Mouse (Mus musculus): ENCODE results near the gene Epc2. TPM values are rescaled to one million over a fixed set of nuclear protein-coding genes. Genes with fewer than 3 reads are reported as not detected.
A peak's percentile ranks its signal among the peaks of the same experiment; 100 is the strongest.

Gene Epc2
- polyA plus RNA-seq, 1 experiment from 2014 or later, result 3.8 TPM

GRCm38 (mm10) chr2:49465672-49466222, 14.5 kb downstream of the Epc2 start:
- H3K9ac ChIP-seq (ENCODE audit: low read depth, low read length), result no peak overlapping the region
- H3K4me3 ChIP-seq (ENCODE audit: low read length), result no peak overlapping the region
- H3K9me3 ChIP-seq (ENCODE audit: control insufficient read depth, low read length), result peaks cover 3% of the 10 kb centered on the region; the same call in 1 of the 2 replicates
- 80% methylated on average over 3 of the region's 3 CpGs for WGBS
- no peak overlapping the region for H3K4me2 ChIP-seq (ENCODE audit: low read depth, low read length)
- ATAC-seq, result no peak
- no peak overlapping the region for H3K27ac ChIP-seq (ENCODE audit: low read length)
- peaks cover 5% of the 10 kb centered on the region; the same call in 1 of the 2 replicates for H3K4me1 ChIP-seq (ENCODE audit: control insufficient read depth, insufficient read depth, low read length)
- H3K36me3 ChIP-seq (ENCODE audit: control insufficient read depth, insufficient read depth, low read length), result no peaks in the 10 kb centered on the region
- H3K27me3 ChIP-seq (replicated peaks; ENCODE audit: control insufficient read depth, insufficient read depth, low read length), result no peaks in the 10 kb centered on the region

GRCm38 (mm10) chr2:49467038-49467437, 15.8 kb downstream of the Epc2 start:
- H3K36me3 ChIP-seq (ENCODE audit: control insufficient read depth, insufficient read depth, low read length), result no peaks in the 10 kb centered on the region
- no peak overlapping the region for H3K4me2 ChIP-seq (ENCODE audit: low read depth, low read length)
- no peak for ATAC-seq
- no peaks in the 10 kb centered on the region for H3K27me3 ChIP-seq (replicated peaks; ENCODE audit: control insufficient read depth, insufficient read depth, low read length)
- no peaks in the 10 kb centered on the region for H3K9me3 ChIP-seq (ENCODE audit: control insufficient read depth, low read length)
- 100% methylated on average over 1 of the region's 1 CpGs for WGBS
- H3K27ac ChIP-seq (ENCODE audit: low read length), result no peak overlapping the region
- peaks cover 7% of the 10 kb centered on the region; the same call in 1 of the 2 replicates for H3K4me1 ChIP-seq (ENCODE audit: control insufficient read depth, insufficient read depth, low read length)
- H3K9ac ChIP-seq (ENCODE audit: low read depth, low read length), result no peak overlapping the region
- H3K4me3 ChIP-seq (ENCODE audit: low read length), result no peak overlapping the region

DNA sequence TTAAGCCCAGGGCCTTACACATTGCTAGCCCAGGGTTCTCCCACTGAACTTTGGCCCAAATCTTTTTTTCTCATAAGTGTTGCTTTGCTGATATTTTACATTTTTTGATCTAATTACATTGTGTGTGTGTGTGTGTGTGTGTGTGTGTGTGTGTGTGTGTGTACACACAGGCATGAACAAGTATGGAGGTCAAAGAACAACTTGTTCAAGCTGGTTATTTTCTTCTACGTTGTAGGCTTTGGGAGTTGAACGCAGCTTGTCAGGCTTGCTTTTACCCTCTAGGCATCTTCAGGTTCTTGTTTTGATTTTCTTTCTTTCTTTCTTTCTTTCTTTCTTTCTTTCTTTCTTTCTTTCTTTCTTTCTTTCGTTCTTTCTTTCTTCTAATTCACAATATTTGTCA, 19.9 kb downstream of the Epc2 start:
- H3K27ac ChIP-seq (ENCODE audit: low read length), result no peak overlapping the region
- H3K27me3 ChIP-seq (replicated peaks; ENCODE audit: control insufficient read depth, insufficient read depth, low read length), result no peaks in the 10 kb centered on the region
- H3K4me1 ChIP-seq (ENCODE audit: control insufficient read depth, insufficient read depth, low read length), result peaks cover 7% of the 10 kb centered on the region
- ATAC-seq, result no peak
- 84% methylated on average over 3 of the region's 3 CpGs for WGBS
- no peak overlapping the region for H3K4me2 ChIP-seq (ENCODE audit: low read depth, low read length)
- H3K9ac ChIP-seq (ENCODE audit: low read depth, low read length), result no peak overlapping the region
- no peak overlapping the region for H3K4me3 ChIP-seq (ENCODE audit: low read length)
- H3K9me3 ChIP-seq (ENCODE audit: control insufficient read depth, low read length), result no peaks in the 10 kb centered on the region
- H3K36me3 ChIP-seq (ENCODE audit: control insufficient read depth, insufficient read depth, low read length), result no peaks in the 10 kb centered on the region

GRCm38 (mm10) chr2:49471641-49472355, 20.5 kb downstream of the Epc2 start:
- 0 out of 2 replicates have a peak, but pooled peaks have one; percentile 44 for ATAC-seq

GRCm38 (mm10) chr2:49472443-49472842, 21.2 kb downstream of the Epc2 start:
- Histone ChIP-seq H3K36me3 (ENCODE audit: control insufficient read depth, insufficient read depth, low read length) (no peaks in the 10 kb centered on the region), H3K27me3 (replicated peaks; ENCODE audit: control insufficient read depth, insufficient read depth, low read length) (no peaks in the 10 kb centered on the region), H3K9ac (ENCODE audit: low read depth, low read length) (no peak overlapping the region), H3K27ac (ENCODE audit: low read length) (no peak overlapping the region), H3K4me1 (ENCODE audit: control insufficient read depth, insufficient read depth, low read length) (peaks cover 7% of the 10 kb centered on the region), H3K4me2 (ENCODE audit: low read depth, low read length) (no peak overlapping the region), H3K9me3 (ENCODE audit: control insufficient read depth, low read length) (no peaks in the 10 kb centered on the region), H3K4me3 (ENCODE audit: low read length) (no peak overlapping the region)
- 74% methylated on average over 6 of the region's 6 CpGs for WGBS
- ATAC-seq, result no peak

More at GRCm38 (mm10) chr2:49471641-49472355, 20.5 kb downstream of the Epc2 start:
- Histone ChIP-seq H3K4me1 (ENCODE audit: control insufficient read depth, insufficient read depth, low read length) (peaks cover 7% of the 10 kb centered on the region), H3K9ac (ENCODE audit: low read depth, low read length) (no peak overlapping the region), H3K4me2 (ENCODE audit: low read depth, low read length) (no peak overlapping the region), H3K36me3 (ENCODE audit: control insufficient read depth, insufficient read depth, low read length) (no peaks in the 10 kb centered on the region), H3K27me3 (replicated peaks; ENCODE audit: control insufficient read depth, insufficient read depth, low read length) (no peaks in the 10 kb centered on the region), H3K4me3 (ENCODE audit: low read length) (no peak overlapping the region), H3K27ac (ENCODE audit: low read length) (no peak overlapping the region), H3K9me3 (ENCODE audit: control insufficient read depth, low read length) (no peaks in the 10 kb centered on the region)
- 72% methylated on average over 5 of the region's 5 CpGs for WGBS

DNA sequence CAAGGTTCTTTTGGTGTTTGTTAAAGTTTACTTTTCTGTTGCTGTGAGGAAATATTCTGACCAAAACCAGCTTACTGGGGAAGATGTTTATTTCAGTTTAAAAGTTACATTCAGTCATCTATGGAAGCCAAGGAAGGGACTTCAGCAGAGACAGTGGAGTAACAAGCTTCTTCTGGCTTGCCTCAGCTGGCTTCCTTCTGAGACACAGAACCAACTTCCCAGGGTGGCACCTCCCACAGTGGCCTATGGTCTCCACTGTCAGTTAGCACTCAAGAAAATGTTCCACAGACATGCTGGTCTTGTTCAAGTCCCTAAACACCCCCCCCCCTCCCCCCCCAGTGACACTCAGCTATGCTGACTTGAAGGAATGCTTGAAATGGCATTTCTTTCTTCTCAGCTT, 30.9 kb downstream of the Epc2 start:
- ATAC-seq, result no peak
- no peaks in the 10 kb centered on the region for H3K36me3 ChIP-seq (ENCODE audit: control insufficient read depth, insufficient read depth, low read length)

DNA sequence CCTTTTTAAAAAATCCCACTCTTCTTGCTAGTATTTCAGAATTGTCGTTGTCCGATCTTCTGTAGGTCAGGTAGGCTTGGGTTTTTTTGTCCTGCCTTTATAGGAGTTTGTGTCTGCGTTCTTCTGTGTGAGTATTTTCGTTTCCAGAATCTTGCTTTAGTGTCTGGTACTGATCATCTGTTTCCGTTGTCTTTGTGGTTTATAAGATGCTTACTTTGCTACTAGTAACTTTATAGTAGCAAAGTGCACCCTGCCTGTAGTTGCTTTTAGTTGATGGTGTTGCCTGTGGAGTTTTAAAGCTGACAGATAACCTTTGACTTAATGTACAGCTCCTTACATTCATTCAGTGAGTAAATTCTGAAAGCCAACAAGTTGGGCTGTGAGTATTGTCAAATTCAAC, 32.1 kb downstream of the Epc2 start:
- 90% methylated on average over 5 of the region's 5 CpGs for whole genome bisulfite sequencing
- no peaks in the 10 kb centered on the region for H3K27me3 ChIP-seq (replicated peaks; ENCODE audit: control insufficient read depth, insufficient read depth, low read length)
- H3K9me3 ChIP-seq (ENCODE audit: control insufficient read depth, low read length), result no peaks in the 10 kb centered on the region
- H3K4me1 ChIP-seq (ENCODE audit: control insufficient read depth, insufficient read depth, low read length), result no peaks in the 10 kb centered on the region
- no peak overlapping the region for H3K4me3 ChIP-seq (ENCODE audit: low read length)
- H3K9ac ChIP-seq (ENCODE audit: low read depth, low read length), result no peak overlapping the region
- H3K36me3 ChIP-seq (ENCODE audit: control insufficient read depth, insufficient read depth, low read length), result no peaks in the 10 kb centered on the region
- H3K27ac ChIP-seq (ENCODE audit: low read length), result no peak overlapping the region
- no peak overlapping the region for H3K4me2 ChIP-seq (ENCODE audit: low read depth, low read length)
- no peak for ATAC-seq

More for the DNA sequence above, 30.9 kb downstream of the Epc2 start:
- no peak overlapping the region for H3K9ac ChIP-seq (ENCODE audit: low read depth, low read length)
- no peaks in the 10 kb centered on the region for H3K4me1 ChIP-seq (ENCODE audit: control insufficient read depth, insufficient read depth, low read length)
- H3K9me3 ChIP-seq (ENCODE audit: control insufficient read depth, low read length), result no peaks in the 10 kb centered on the region
- no peak overlapping the region for H3K4me2 ChIP-seq (ENCODE audit: low read depth, low read length)
- no peaks in the 10 kb centered on the region for H3K27me3 ChIP-seq (replicated peaks; ENCODE audit: control insufficient read depth, insufficient read depth, low read length)
- no peak overlapping the region for H3K27ac ChIP-seq (ENCODE audit: low read length)
- no peak overlapping the region for H3K4me3 ChIP-seq (ENCODE audit: low read length)

DNA sequence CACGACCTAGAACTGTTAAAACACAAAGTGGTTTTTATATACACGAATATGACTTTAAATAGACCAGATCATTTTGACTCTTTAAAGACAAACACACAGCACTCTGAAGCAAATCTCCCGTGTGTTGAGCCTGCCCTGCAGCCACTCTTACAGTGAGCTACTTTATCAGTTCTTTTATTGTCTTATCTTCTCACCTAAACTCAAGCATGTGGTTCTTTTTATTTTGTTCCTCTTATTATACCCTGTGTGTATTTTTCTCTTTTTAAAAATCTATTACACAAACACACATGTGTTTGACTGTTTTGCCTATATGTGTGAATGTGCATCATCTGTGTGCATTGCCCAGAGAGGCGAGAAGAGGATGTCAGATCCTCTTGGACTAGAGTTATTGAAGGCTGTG, 50.1 kb downstream of the Epc2 start:
- Histone ChIP-seq H3K4me2 (ENCODE audit: low read depth, low read length) (no peak overlapping the region), H3K27ac (ENCODE audit: low read length) (no peak overlapping the region), H3K36me3 (ENCODE audit: control insufficient read depth, insufficient read depth, low read length) (no peaks in the 10 kb centered on the region), H3K9me3 (ENCODE audit: control insufficient read depth, low read length) (no peaks in the 10 kb centered on the region), H3K4me3 (ENCODE audit: low read length) (no peak overlapping the region), H3K27me3 (replicated peaks; ENCODE audit: control insufficient read depth, insufficient read depth, low read length) (no peaks in the 10 kb centered on the region), H3K9ac (ENCODE audit: low read depth, low read length) (no peak overlapping the region), H3K4me1 (ENCODE audit: control insufficient read depth, insufficient read depth, low read length) (peaks cover 3% of the 10 kb centered on the region; the same call in 1 of the 2 replicates)
- ATAC-seq, result no peak
- 40% methylated on average over 4 of the region's 4 CpGs for WGBS

GRCm38 (mm10) chr2:49503596-49503995, 52.3 kb downstream of the Epc2 start:
- Histone ChIP-seq H3K27me3 (replicated peaks; ENCODE audit: control insufficient read depth, insufficient read depth, low read length) (no peaks in the 10 kb centered on the region), H3K36me3 (ENCODE audit: control insufficient read depth, insufficient read depth, low read length) (no peaks in the 10 kb centered on the region), H3K4me3 (ENCODE audit: low read length) (no peak overlapping the region), H3K9ac (ENCODE audit: low read depth, low read length) (no peak overlapping the region), H3K4me2 (ENCODE audit: low read depth, low read length) (no peak overlapping the region), H3K27ac (ENCODE audit: low read length) (no peak overlapping the region), H3K4me1 (ENCODE audit: control insufficient read depth, insufficient read depth, low read length) (no peaks in the 10 kb centered on the region), H3K9me3 (ENCODE audit: control insufficient read depth, low read length) (no peaks in the 10 kb centered on the region)
- 51% methylated on average over 3 of the region's 3 CpGs for WGBS
- ATAC-seq, result no peak

Data from intestine, embryonic 16.5 days (tissue).